Mouse (Mus musculus) midbrain, embryonic 16.5 days (tissue): ENCODE results near the gene Olfr655. TPM values are rescaled to one million over a fixed set of nuclear protein-coding genes. Genes with fewer than 3 reads are reported as not detected.

Experiments used
- ATAC-seq: fragments of 200-750 bp; cut with Nextera tagmentation; 2 replicates; pipeline ENCODE4 v1.8.0; 2017; ENCODE audit warnings: moderate TSS enrichment
- H3K27ac ChIP-seq: fragments of 300-500 bp; sonication (generic); 2 replicates; pipeline ENCODE4 v1.5.1; 2014; ENCODE audit warnings: mild to moderate bottlenecking, low read length, mixed read lengths
- H3K27me3 ChIP-seq: fragments of 300-500 bp; sonication (generic); 2 replicates; pipeline ENCODE4 v1.6.1; 2014; ENCODE audit warnings: low read depth, low read length, mixed read lengths; ENCODE audit not compliant: control insufficient read depth, insufficient read depth
- H3K36me3 ChIP-seq: fragments of 300-500 bp; sonication (generic); 2 replicates; pipeline ENCODE4 v1.6.1; 2014; ENCODE audit warnings: mild to moderate bottlenecking, low read length, moderate library complexity, mixed read lengths; ENCODE audit not compliant: control insufficient read depth, insufficient read depth
- H3K4me1 ChIP-seq: fragments of 300-500 bp; sonication (generic); 2 replicates; pipeline ENCODE4 v1.6.1; 2014; ENCODE audit warnings: mild to moderate bottlenecking, low read length, mixed read lengths; ENCODE audit not compliant: control insufficient read depth, insufficient read depth
- H3K4me2 ChIP-seq: fragments of 300-500 bp; sonication (generic); 2 replicates; pipeline ENCODE4 v1.6.1; 2014; ENCODE audit warnings: mild to moderate bottlenecking, low read length, mixed read lengths
- H3K4me3 ChIP-seq: fragments of 300-500 bp; sonication (generic); 2 replicates; pipeline ENCODE4 v1.5.1; 2014; ENCODE audit warnings: low read depth, mild to moderate bottlenecking, low read length, moderate library complexity, mixed read lengths
- H3K9ac ChIP-seq: fragments of 300-500 bp; sonication (generic); 2 replicates; pipeline ENCODE4 v1.6.1; 2014; ENCODE audit warnings: low read depth, low read length, mixed read lengths
- H3K9me3 ChIP-seq: fragments of 300-500 bp; sonication (generic); replicated peaks from 2 replicates; pipeline ENCODE4 v1.6.1; 2014; ENCODE audit warnings: mild to moderate bottlenecking, low read length, mixed read lengths; ENCODE audit not compliant: control insufficient read depth, poor library complexity, severe bottlenecking
- WGBS: fragments of 180-500 bp; shearing (Covaris S2); extraction: QIAGEN DNeasy Blood & Tissue Kit; methylation state at CpG from one replicate; pipeline ENCODE4 v1.1.7; 2014; 5-methylcytosine and 5-hydroxymethylcytosine counted together
- polyA plus RNA-seq: library from polyadenylated mRNA; unstranded; fragments of >200 nt; fragmentation: Nextera tagmentation; extraction: Ambion mirVana; gene quantifications from 2 replicates; pipeline ENCODE4 v1.2.1, GENCODE M21; 2015

The Olfr655 gene
- polyA plus RNA-seq, 1 experiment from 2014 or later, result not detected

GRCm38 (mm10) chr7:104580846-104581245 lies 20.7 kb downstream of the Olfr655 start:
- ATAC-seq, result no peak
- WGBS, result 91% methylated on average over 4 of the region's 4 CpGs
- Histone ChIP-seq H3K9ac (no peak overlapping the region), H3K36me3 (no peaks in the 10 kb centered on the region), H3K4me3 (no peak overlapping the region), H3K27ac (no peak overlapping the region), H3K27me3 (no peaks in the 10 kb centered on the region), H3K9me3 (no peaks in the 10 kb centered on the region), H3K4me2 (no peak overlapping the region), H3K4me1 (no peaks in the 10 kb centered on the region)

- ATAC-seq, result no peak
- no peaks in the 10 kb centered on the region for H3K9me3 ChIP-seq
- no peak within 1 kb of the TSS for H3K9ac ChIP-seq
- H3K36me3 ChIP-seq, result no peaks in the 10 kb centered on the region
- H3K27ac ChIP-seq, result no peak within 1 kb of the TSS
- no peaks in the 10 kb centered on the region for H3K27me3 ChIP-seq
- 81% methylated on average over 2 of the region's 2 CpGs for WGBS
- H3K4me2 ChIP-seq, result no peak within 1 kb of the TSS
- H3K4me3 ChIP-seq, result no peak within 1 kb of the TSS
- H3K4me1 ChIP-seq, result no peaks in the 10 kb centered on the region
Observed at GRCm38 (mm10) chr7:104577014-104577413, 24.6 kb downstream of the Olfr655 start, which contains the start of gene Olfr653. Gene Olfr653, plus strand, starts transcription at chr7:104577314.

GRCm38 (mm10) chr7:104560601-104561000 lies 41.0 kb downstream of the Olfr655 start, which contains the start of gene Olfr652:
Gene Olfr652, plus strand, starts transcription at chr7:104560901.
- no peak for ATAC-seq
- H3K9me3 ChIP-seq, result no peaks in the 10 kb centered on the region

GRCm38 (mm10) chr7:104552700-104553099 lies 48.9 kb downstream of the Olfr655 start:
- ATAC-seq, result no peak
- no peak overlapping the region for H3K27ac ChIP-seq
- H3K9me3 ChIP-seq, result no peaks in the 10 kb centered on the region
- WGBS, result 82% methylated on average over 1 of the region's 1 CpGs
- no peaks in the 10 kb centered on the region for H3K36me3 ChIP-seq
- no peak overlapping the region for H3K4me2 ChIP-seq
- no peak overlapping the region for H3K9ac ChIP-seq
- no peaks in the 10 kb centered on the region for H3K27me3 ChIP-seq
- no peaks in the 10 kb centered on the region for H3K4me1 ChIP-seq
- no peak overlapping the region for H3K4me3 ChIP-seq

More at GRCm38 (mm10) chr7:104560601-104561000, 41.0 kb downstream of the Olfr655 start, which contains the start of gene Olfr652:
- Histone ChIP-seq H3K4me3 (no peak within 1 kb of the TSS), H3K27me3 (no peaks in the 10 kb centered on the region), H3K4me1 (no peaks in the 10 kb centered on the region), H3K27ac (no peak within 1 kb of the TSS), H3K9ac (no peak within 1 kb of the TSS), H3K4me2 (no peak within 1 kb of the TSS), H3K36me3 (no peaks in the 10 kb centered on the region)

GRCm38 (mm10) chr7:104549833-104550232 lies 51.7 kb downstream of the Olfr655 start, which contains the start of gene Olfr651:
Gene Olfr651, plus strand, starts transcription at chr7:104550133.
- H3K27ac ChIP-seq, result no peak within 1 kb of the TSS

More at GRCm38 (mm10) chr7:104549833-104550232, 51.7 kb downstream of the Olfr655 start, which contains the start of gene Olfr651:
- ATAC-seq, result no peak
- Histone ChIP-seq H3K4me2 (no peak within 1 kb of the TSS), H3K9me3 (no peaks in the 10 kb centered on the region), H3K4me1 (no peaks in the 10 kb centered on the region), H3K27me3 (no peaks in the 10 kb centered on the region), H3K36me3 (no peaks in the 10 kb centered on the region), H3K9ac (no peak within 1 kb of the TSS), H3K4me3 (no peak within 1 kb of the TSS)
- WGBS, result 83% methylated on average over 5 of the region's 5 CpGs

Other genes starting within 250 kb of the Olfr655 start
- 1.4 and 1.5 TPM in 2 replicates for gene Trim12c, start 248.4 kb downstream of the Olfr655 start, polyA plus RNA-seq
- gene Trim30b, start 231.9 kb downstream of the Olfr655 start, polyA plus RNA-seq, result not detected in 2 replicates
- not detected in 2 replicates for gene Trim30c, start 200.9 kb downstream of the Olfr655 start, polyA plus RNA-seq
- 0.42 and 0.48 TPM in 2 replicates for gene Trim30a, start 136.6 kb downstream of the Olfr655 start, polyA plus RNA-seq
- 0.36 and 0.50 TPM in 2 replicates for gene Trim30d, start 93.9 kb downstream of the Olfr655 start, polyA plus RNA-seq
- gene Olfr651, start 51.6 kb downstream of the Olfr655 start, polyA plus RNA-seq, result not detected in 2 replicates
- not detected in 2 replicates for gene Olfr652, start 40.9 kb downstream of the Olfr655 start, polyA plus RNA-seq
- not detected in 2 replicates for gene Olfr653, start 24.5 kb downstream of the Olfr655 start, polyA plus RNA-seq
- gene Olfr654, start 14.8 kb downstream of the Olfr655 start, polyA plus RNA-seq, result not detected in 2 replicates
- not detected in 2 replicates for gene Olfr656, start 12.2 kb upstream of the Olfr655 start, polyA plus RNA-seq
- gene Olfr657, start 23.0 kb upstream of the Olfr655 start, polyA plus RNA-seq, result not detected in 2 replicates
- gene Olfr658, start 45.5 kb upstream of the Olfr655 start, polyA plus RNA-seq, result 0.10 and 0.16 TPM in 2 replicates
- gene Olfr659, start 65.0 kb upstream of the Olfr655 start, polyA plus RNA-seq, result not detected in 2 replicates
- not detected in 2 replicates for gene Olfr661, start 84.7 kb upstream of the Olfr655 start, polyA plus RNA-seq
- not detected in 2 replicates for gene Usp17le, start 175.7 kb upstream of the Olfr655 start, polyA plus RNA-seq
- gene Usp17lb, start 240.8 kb upstream of the Olfr655 start, polyA plus RNA-seq, result not detected in 2 replicates